Mouse (Mus musculus) heart, embryonic 10.5 days (tissue): ENCODE measurements around the gene Gm49510. TPM values are rescaled to one million over a fixed set of nuclear protein-coding genes. Genes with fewer than 3 reads are reported as not detected.

Source experiments
- DNase-seq: peaks from one replicate; pipeline ENCODE4 v3.0.0-alpha.2; 2017; ENCODE audit warnings: low spot score
- H3K27ac ChIP-seq: fragments of 300-500 bp; sonication (generic); 2 replicates; pipeline ENCODE4 v1.5.1; 2016; ENCODE audit warnings: mild to moderate bottlenecking
- H3K27me3 ChIP-seq: fragments of 300-500 bp; sonication (generic); 2 replicates; pipeline ENCODE4 v1.6.1; 2016; ENCODE audit warnings: mild to moderate bottlenecking; ENCODE audit not compliant: poor library complexity, insufficient read depth, severe bottlenecking
- H3K36me3 ChIP-seq: fragments of 300-500 bp; sonication (generic); 2 replicates; pipeline ENCODE4 v1.6.1; 2016; ENCODE audit warnings: mild to moderate bottlenecking, moderate library complexity
- H3K4me1 ChIP-seq: fragments of 300-500 bp; sonication (generic); 2 replicates; pipeline ENCODE4 v1.6.1; 2016; ENCODE audit warnings: mild to moderate bottlenecking
- H3K4me3 ChIP-seq: fragments of 300-500 bp; sonication (generic); 2 replicates; pipeline ENCODE4 v1.5.1; 2016; ENCODE audit warnings: mild to moderate bottlenecking, moderate library complexity
- H3K9me3 ChIP-seq: fragments of 300-500 bp; sonication (generic); 2 replicates; pipeline ENCODE4 v1.6.1; 2016; ENCODE audit warnings: mild to moderate bottlenecking, moderate library complexity
- WGBS: fragments of 180-500 bp; shearing (Covaris S2); methylation state at CpG from one replicate; pipeline ENCODE4 v1.1.7; 2016; 5-methylcytosine and 5-hydroxymethylcytosine counted together
- polyA plus RNA-seq: library from polyadenylated mRNA; unstranded; fragments of >200 nt; fragmentation: Nextera tagmentation; extraction: Ambion mirVana; gene quantifications from 2 replicates; pipeline ENCODE4 v1.2.1, GENCODE M21; 2016

Gene Gm49510
- polyA plus RNA-seq, 1 experiment from 2014 or later = 0.11 TPM

DNA sequence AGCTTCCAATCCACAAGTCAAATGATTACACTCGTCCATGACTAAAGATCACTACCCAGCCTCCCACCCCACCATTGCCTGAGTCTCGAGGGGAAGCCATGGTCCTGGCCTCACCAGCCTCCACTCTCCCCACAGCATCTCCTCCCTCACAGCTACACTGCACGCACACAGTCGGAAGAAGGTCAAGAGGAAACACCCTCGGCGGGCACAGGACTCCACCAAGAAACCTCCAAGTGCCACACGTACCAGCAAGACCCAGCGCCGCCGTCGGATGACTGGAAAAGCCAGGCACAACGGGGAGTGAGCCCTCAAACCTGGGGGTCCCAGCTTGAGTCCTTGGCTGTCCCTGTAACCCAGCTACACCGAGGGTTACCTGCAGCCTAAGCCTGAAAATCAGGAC, 40.9 kb downstream of the Gm49510 start:
- Histone ChIP-seq H3K4me3 (no peak overlapping the region), H3K4me1 (peaks cover 30% of the 10 kb centered on the region), H3K27me3 (no peaks in the 10 kb centered on the region), H3K9me3 (no peaks in the 10 kb centered on the region), H3K36me3 (peaks cover 57% of the 10 kb centered on the region), H3K27ac (no peak overlapping the region)
- WGBS = 94% methylated on average over 13 of the region's 13 CpGs
- DNase-seq = peak; percentile 82

- WGBS = under 1% methylated on average over 9 of the region's 9 CpGs
- H3K27ac ChIP-seq = peak overlapping the region; percentile 82
Observed at GRCm38 (mm10) chr15:78942663-78943062, 43.2 kb downstream of the Gm49510 start.

GRCm38 (mm10) chr15:78946232-78946631, 46.8 kb downstream of the Gm49510 start:
- Histone ChIP-seq H3K36me3 (peaks cover 7% of the 10 kb centered on the region), H3K27me3 (peaks cover 14% of the 10 kb centered on the region), H3K4me1 (peaks cover 29% of the 10 kb centered on the region), H3K27ac (no peak overlapping the region), H3K4me3 (no peak overlapping the region), H3K9me3 (no peaks in the 10 kb centered on the region)
- DNase-seq = no peak
- 84% methylated on average over 7 of the region's 7 CpGs for whole genome bisulfite sequencing

More at GRCm38 (mm10) chr15:78942663-78943062, 43.2 kb downstream of the Gm49510 start:
- H3K4me3 ChIP-seq = peak overlapping the region; percentile 51
- H3K9me3 ChIP-seq = no peaks in the 10 kb centered on the region
- DNase-seq = peak; percentile 92
- peaks cover 16% of the 10 kb centered on the region for H3K4me1 ChIP-seq
- H3K36me3 ChIP-seq = peaks cover 43% of the 10 kb centered on the region
- H3K27me3 ChIP-seq = peaks cover 14% of the 10 kb centered on the region

DNA sequence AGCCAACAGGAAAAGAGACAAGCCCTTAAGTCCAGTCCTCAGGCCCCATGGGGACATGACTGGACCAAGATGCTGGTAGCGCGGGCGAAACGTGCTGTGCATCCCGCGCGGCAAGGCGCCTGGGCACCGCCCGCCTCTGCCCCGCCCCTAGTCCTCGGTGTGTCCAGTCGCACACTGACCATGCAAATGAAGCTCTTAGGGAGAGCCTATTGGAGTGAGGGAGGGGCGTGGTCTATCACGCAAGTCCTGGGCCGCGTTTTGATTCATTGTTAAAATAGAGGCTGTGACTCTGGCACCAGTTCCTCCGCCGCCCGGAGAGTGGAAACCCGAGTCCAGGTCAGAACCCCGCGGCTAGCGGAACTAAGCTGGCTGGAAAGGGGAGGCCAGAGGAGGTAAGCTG, 48.2 kb downstream of the Gm49510 start, which contains the start of gene Triobp:
TSS of gene Triobp (plus strand) at position 68 of the 400 bp plus-strand sequence.
- DNase-seq = peak; percentile 96
- under 1% methylated on average over 24 of the region's 24 CpGs for WGBS
- Histone ChIP-seq H3K4me1 (peaks cover 24% of the 10 kb centered on the region), H3K4me3 (peak within 1 kb of the TSS; percentile 60), H3K27me3 (peaks cover 14% of the 10 kb centered on the region), H3K36me3 (peaks cover 4% of the 10 kb centered on the region; the same call in 1 of the 2 replicates), H3K27ac (peak within 1 kb of the TSS; percentile 81), H3K9me3 (no peaks in the 10 kb centered on the region)

- H3K4me1 ChIP-seq = peaks cover 18% of the 10 kb centered on the region
- peak overlapping the region; percentile 60 for H3K4me3 ChIP-seq
- DNase-seq = peak; percentile 75
- 10% methylated on average over 11 of the region's 11 CpGs for WGBS
- peak overlapping the region; percentile 81 for H3K27ac ChIP-seq
- H3K27me3 ChIP-seq = peaks cover 14% of the 10 kb centered on the region
- H3K9me3 ChIP-seq = no peaks in the 10 kb centered on the region
- H3K36me3 ChIP-seq = peaks cover 4% of the 10 kb centered on the region; the same call in 1 of the 2 replicates
Observed at GRCm38 (mm10) chr15:78948152-78948725, 48.8 kb downstream of the Gm49510 start.

DNA sequence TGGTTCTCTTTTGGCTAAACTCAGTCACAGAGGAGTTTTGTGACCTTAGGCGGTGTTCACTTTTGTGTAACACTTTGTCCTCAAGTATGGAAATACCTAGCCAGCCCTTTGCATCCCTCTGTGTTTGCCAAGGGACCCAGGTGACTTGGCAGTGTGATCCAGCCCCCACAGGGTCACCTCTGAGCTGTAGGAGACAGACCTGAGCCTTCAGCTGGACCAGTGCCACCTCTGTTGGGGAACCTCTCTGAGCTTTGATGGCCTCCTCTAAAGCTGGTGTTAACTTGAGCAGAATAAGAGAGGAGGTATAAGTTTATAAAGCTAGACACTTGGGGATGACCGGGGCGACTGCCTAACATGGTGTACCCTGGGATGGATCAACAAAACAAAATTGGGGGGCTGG, 49.4 kb downstream of the Gm49510 start:
- Histone ChIP-seq H3K9me3 (no peaks in the 10 kb centered on the region), H3K4me1 (peaks cover 17% of the 10 kb centered on the region), H3K4me3 (no peak overlapping the region), H3K27me3 (peaks cover 14% of the 10 kb centered on the region), H3K36me3 (peaks cover 8% of the 10 kb centered on the region), H3K27ac (no peak overlapping the region)
- WGBS = 93% methylated on average over 3 of the region's 3 CpGs
- DNase-seq = no peak

GRCm38 (mm10) chr15:78955663-78956062, 56.2 kb downstream of the Gm49510 start:
- H3K9me3 ChIP-seq = no peaks in the 10 kb centered on the region
- no peak overlapping the region for H3K27ac ChIP-seq
- WGBS = 69% methylated on average over 3 of the region's 3 CpGs
- H3K36me3 ChIP-seq = peaks cover 17% of the 10 kb centered on the region
- peaks cover 10% of the 10 kb centered on the region for H3K4me1 ChIP-seq
- no peaks in the 10 kb centered on the region for H3K27me3 ChIP-seq
- DNase-seq = no peak
- no peak overlapping the region for H3K4me3 ChIP-seq

GRCm38 (mm10) chr15:78956351-78956750, 56.9 kb downstream of the Gm49510 start:
- no peaks in the 10 kb centered on the region for H3K9me3 ChIP-seq
- 60% methylated on average over 4 of the region's 4 CpGs for WGBS
- H3K36me3 ChIP-seq = peaks cover 20% of the 10 kb centered on the region
- DNase-seq = no peak
- no peak overlapping the region for H3K27ac ChIP-seq
- no peak overlapping the region for H3K4me3 ChIP-seq
- peaks cover 10% of the 10 kb centered on the region for H3K4me1 ChIP-seq
- H3K27me3 ChIP-seq = no peaks in the 10 kb centered on the region

DNA sequence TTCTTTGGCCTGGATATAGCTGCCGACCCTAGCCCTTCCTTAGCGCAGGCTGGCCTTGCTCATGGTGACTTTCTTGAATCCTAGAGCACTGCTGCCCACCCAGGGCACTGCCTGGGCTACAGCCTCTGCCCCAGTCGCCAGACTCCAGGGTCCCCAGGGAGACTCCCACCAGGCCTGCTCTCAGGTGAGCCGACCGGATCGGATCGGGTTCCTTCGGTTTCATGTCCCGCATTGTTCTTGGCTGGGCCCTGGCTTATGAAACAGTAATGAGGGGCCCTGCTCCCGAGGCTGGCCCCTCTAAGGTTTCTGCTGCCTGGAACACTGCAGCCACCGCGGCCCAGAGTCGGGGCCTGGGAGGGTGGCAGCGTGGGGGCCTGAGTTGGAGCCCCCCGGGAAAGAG, 57.6 kb downstream of the Gm49510 start:
- no peak for DNase-seq
- Histone ChIP-seq H3K27me3 (no peaks in the 10 kb centered on the region), H3K4me1 (peaks cover 10% of the 10 kb centered on the region), H3K4me3 (no peak overlapping the region), H3K9me3 (no peaks in the 10 kb centered on the region), H3K36me3 (peaks cover 20% of the 10 kb centered on the region), H3K27ac (peak overlapping the region; percentile 49; the same call in 1 of the 2 replicates)
- WGBS = 49% methylated on average over 15 of the region's 15 CpGs

DNA sequence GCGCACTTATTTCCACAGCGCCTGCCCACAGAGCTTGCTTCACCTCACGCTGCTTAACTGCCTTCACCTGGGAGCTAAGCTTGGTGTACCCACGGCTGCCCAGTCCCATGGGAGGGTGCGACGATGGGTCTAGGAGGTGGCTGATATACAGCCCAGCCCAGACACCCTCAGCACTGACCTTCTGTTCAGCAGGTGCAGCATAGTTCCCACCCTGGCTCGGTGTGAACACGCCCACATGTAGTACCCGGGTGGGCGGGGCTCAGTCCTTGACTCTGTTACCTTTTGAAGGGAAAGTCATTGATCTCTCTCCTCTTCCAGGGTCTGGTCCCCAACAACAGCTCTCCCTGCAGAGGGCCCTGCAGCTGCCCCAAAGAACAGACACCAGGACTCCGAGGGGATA, 60.1 kb downstream of the Gm49510 start:
- no peaks in the 10 kb centered on the region for H3K9me3 ChIP-seq
- WGBS = 84% methylated on average over 11 of the region's 11 CpGs

DNA sequence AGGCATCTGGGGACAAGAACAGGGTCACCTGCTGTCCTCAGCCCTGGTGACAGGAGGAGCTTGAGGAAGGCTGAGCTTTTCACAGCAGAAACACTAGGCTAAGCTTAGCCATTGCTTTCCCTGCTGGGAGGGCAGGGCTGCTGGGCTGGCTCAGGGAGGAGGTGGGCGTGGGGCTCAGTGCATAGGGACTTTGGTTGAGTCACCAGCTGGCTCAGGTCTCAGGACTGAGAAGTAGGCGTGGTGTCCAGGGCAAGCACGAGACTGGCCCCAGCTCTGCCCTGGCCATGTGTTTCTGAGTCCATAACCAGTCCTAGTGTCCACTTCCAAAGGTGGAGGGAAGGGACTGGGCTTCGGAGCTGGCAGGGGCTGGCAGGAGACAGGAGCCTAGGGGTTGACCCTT, 60.6 kb downstream of the Gm49510 start:
- H3K9me3 ChIP-seq = no peaks in the 10 kb centered on the region
- no peaks in the 10 kb centered on the region for H3K27me3 ChIP-seq
- H3K27ac ChIP-seq = no peak overlapping the region
- peaks cover 10% of the 10 kb centered on the region; the same call in 1 of the 2 replicates for H3K36me3 ChIP-seq
- WGBS = 74% methylated on average over 4 of the region's 4 CpGs
- no peak for DNase-seq
- H3K4me3 ChIP-seq = no peak overlapping the region
- H3K4me1 ChIP-seq = peaks cover 15% of the 10 kb centered on the region

More for the DNA sequence above, 60.1 kb downstream of the Gm49510 start:
- Histone ChIP-seq H3K4me1 (peaks cover 15% of the 10 kb centered on the region), H3K36me3 (peaks cover 10% of the 10 kb centered on the region; the same call in 1 of the 2 replicates), H3K4me3 (no peak overlapping the region), H3K27me3 (no peaks in the 10 kb centered on the region), H3K27ac (no peak overlapping the region)
- DNase-seq = no peak

DNA sequence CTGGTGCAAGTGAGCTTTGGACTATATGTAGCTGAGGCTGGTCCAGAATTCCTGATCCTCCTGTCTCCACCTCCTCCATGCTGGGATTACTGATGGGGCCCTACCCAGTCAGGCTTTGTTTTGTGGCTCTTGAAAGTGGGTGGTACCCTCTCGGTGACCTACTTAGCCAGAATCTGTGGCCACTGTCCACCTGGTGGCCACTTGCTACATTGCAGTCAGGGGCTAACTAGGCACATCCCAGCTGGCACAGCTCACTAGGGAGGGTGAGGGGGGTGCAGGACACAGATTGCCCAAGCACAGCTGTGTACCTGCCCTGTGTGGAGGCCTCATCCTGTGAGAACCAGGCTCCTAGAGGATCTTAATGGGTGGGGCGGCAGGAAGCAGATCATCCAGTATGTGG, 63.4 kb downstream of the Gm49510 start:
- no peak overlapping the region for H3K4me3 ChIP-seq
- peaks cover 5% of the 10 kb centered on the region; the same call in 1 of the 2 replicates for H3K4me1 ChIP-seq
- 31% methylated on average over 2 of the region's 2 CpGs for WGBS
- no peak for DNase-seq
- H3K27me3 ChIP-seq = peaks cover 10% of the 10 kb centered on the region
- H3K36me3 ChIP-seq = peaks cover 23% of the 10 kb centered on the region
- H3K27ac ChIP-seq = 0 out of 2 replicates have a peak overlapping the region, but pooled peaks have one; percentile 2
- no peaks in the 10 kb centered on the region for H3K9me3 ChIP-seq
